Mouse (Mus musculus) erythroblast, embryonic 14.5 days (primary cell): ENCODE results near the gene Stx11.

Experiments used
- GATA1 ChIP-seq: IDR thresholded peaks from 2 replicates; pipeline ENCODE4 v1.6.1; 2012; ENCODE audit warnings: low read length, inconsistent platforms, mixed read lengths
- TAL1 ChIP-seq: IDR thresholded peaks from 3 replicates; pipeline ENCODE4 v1.6.1; 2012; ENCODE audit warnings: low read length, inconsistent platforms, mixed read lengths

GRCm38 (mm10) chr10:12919287-12919686 lies 44.8 kb downstream of the Stx11 start:
- TF ChIP-seq TAL1, result no peak
- TF ChIP-seq GATA1, result no peak
